Mouse (Mus musculus) layer of hippocampus, postnatal 25 days (tissue): ENCODE results near the gene Olfr1393. TPM values are rescaled to one million over a fixed set of nuclear protein-coding genes. Genes with fewer than 3 reads are reported as not detected.

Source experiments
- DNase-seq, 2 experiments: peaks; one replicate each; pipeline ENCODE4 v3.0.0; 2022; ENCODE audit warnings: mixed read lengths in 2 of 2, low spot score in 1 of 2; ENCODE audit errors: extremely low spot score in 1 of 2
- total RNA-seq, 2 experiments: library from RNA; stranded (reverse); gene quantifications; 2 replicates each; pipeline ENCODE4 v1.2.3; 2021

Gene Olfr1393
- total RNA-seq, 2 experiments from 2014 or later, result not detected

DNA sequence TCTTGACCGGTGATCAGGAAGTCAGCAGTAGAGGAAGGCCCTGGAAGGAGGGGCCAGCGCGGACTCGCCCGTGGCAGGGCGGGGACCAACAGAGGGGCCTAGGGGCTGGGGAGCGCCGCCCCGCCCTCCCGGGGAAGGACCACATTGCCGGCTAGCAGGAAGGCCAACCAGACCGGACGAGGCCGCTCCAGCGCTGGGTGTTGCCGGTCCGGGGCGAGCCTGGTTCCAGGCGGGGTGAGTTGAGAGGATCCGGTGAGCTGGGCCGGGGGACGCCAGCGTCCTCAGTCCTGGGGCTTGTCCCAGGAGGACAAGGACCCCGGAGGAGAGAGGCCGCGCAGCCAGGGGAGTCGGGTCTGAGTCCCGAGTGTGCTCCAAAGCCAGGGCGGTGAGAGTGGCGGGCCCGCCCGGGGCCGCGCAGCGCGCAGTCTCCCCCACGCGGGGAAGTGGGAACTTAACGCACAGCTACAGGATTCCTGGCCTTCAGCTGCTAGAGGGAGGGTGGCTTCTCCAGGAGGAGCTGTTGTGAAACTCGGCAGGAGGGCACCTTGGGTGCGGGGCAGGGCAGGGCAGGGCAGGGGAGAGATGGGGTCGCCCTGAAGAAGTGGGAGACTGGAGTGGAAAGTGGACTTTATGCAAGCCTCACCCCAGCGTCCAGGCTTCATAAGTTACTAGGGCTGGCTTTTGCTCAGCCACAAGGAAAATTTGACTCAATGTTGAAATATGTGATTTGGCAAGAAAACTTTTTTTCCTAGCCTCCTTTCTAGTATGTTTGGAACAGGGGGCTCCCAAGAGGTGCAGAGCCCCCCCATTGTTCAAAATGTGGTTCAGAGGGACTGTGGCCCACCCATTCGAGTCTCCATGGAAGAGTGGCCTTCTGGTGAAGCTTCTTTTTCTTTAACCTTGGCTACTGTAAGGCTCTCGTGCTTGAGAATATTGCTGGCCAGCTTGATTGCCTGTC, 27.4 kb upstream of the Olfr1393 start:
- peak; percentile 55 to 60 for DNase-seq

DNA sequence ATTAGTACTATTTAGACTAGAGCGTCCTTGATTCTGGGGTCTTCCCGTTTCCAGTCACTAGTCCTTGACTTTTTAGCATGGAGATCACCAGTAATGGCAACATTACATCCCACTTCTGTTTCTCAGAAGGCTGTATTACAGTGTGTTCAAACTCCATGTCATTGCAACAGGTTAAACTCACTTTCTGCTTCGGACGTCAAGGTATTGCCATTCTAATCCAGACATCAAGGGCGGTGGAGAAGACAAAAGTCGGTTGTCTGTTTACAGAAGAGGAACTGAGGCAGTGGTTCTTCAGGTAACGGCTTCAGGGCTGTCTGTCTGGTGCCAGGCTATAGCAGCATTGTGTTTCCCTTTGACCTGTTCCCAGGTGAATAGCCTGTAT, 26.7 kb upstream of the Olfr1393 start:
- DNase-seq, result no peak

GRCm38 (mm10) chr11:49252048-49252447, 26.1 kb upstream of the Olfr1393 start:
- DNase-seq, result no peak

GRCm38 (mm10) chr11:49253035-49253434, 25.1 kb upstream of the Olfr1393 start:
- no peak for DNase-seq

- no peak for DNase-seq
These were observed 18.8 kb upstream of the Olfr1393 start for GRCm38 (mm10) chr11:49259296-49259695.

- DNase-seq, result no peak
These were observed 18.3 kb upstream of the Olfr1393 start for GRCm38 (mm10) chr11:49259829-49260228.

- DNase-seq, result no peak
These were observed 17.3 kb upstream of the Olfr1393 start for GRCm38 (mm10) chr11:49260598-49261312.

DNA sequence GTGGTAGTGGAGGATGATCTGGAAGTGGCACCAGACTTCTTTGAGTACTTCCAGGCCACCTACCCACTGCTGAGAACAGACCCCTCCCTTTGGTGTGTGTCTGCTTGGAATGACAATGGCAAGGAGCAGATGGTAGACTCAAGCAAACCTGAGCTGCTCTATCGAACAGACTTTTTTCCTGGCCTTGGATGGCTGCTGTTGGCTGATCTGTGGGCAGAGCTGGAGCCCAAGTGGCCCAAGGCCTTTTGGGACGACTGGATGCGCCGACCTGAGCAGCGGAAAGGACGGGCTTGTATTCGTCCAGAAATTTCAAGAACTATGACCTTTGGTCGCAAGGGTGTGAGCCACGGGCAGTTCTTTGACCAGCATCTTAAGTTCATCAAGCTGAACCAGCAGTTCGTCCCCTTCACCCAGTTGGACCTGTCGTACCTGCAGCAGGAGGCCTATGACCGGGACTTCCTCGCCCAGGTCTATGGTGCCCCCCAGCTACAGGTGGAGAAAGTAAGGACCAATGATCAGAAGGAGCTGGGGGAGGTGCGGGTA, 16.7 kb upstream of the Olfr1393 start:
- DNase-seq, result no peak

GRCm38 (mm10) chr11:49262286-49262685, 15.8 kb upstream of the Olfr1393 start:
- DNase-seq, result no peak

DNA sequence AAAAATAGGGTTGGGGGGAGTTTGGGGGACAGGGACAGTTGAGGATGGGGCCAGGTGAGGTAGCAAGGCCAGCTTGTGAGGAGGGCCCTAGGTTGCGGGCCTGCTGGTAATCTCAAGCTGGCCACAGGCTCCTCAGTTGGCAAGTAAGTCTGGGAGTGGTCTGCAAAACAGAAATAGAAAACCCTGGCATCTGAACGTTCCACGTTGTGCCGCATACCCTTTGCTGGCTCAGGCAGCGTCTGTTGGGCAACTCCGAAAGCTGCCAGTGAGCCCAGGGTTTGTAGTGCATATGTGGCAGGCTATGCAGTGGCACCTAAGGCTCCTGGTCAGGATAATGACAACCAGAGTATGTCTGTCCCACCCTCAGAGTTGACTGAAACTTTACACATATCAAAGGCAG, 15.0 kb upstream of the Olfr1393 start:
- DNase-seq, result no peak

GRCm38 (mm10) chr11:49264081-49264480, 14.0 kb upstream of the Olfr1393 start:
- DNase-seq, result no peak

DNA sequence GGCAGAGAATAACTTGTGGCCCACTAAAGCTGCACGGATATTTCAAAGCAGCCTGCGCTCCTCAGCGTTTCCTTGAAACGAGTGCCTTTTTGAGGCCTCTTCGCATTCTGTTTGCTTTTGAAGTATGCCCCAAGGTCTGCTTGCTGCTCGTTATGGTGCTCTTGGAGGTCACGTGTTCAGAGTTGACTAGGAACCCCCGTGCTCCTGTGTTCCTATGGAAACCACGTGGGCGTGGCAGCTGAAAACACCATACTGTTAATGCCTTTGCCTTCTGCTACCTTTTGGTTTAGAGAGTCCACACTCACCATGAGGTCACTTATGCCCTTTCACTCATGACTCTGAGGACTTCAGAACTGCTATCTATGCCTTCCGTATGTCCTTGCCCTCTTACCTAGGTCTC, 13.5 kb upstream of the Olfr1393 start:
- no peak for DNase-seq

GRCm38 (mm10) chr11:49265101-49265500, 13.0 kb upstream of the Olfr1393 start:
- DNase-seq, result no peak

DNA sequence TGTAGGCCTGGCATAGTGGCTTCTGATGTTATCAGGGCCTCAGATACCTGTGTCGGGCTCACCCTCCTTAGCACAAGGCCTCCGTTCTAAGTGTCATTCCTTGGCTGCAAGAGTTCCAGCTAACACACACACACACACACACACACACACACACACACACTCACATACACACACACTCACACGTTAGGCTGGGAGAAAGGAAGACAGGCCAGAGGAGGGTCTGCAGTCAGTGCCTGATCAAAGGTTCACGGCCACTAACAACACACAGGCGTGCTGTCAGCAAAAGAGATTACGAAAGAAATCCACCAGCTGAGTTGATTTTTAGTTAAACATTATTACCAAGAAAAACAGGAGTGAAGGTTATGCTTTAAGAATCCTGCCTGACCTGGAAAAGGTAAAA, 11.4 kb upstream of the Olfr1393 start:
- DNase-seq, result no peak

GRCm38 (mm10) chr11:49267316-49267715, 10.8 kb upstream of the Olfr1393 start:
- DNase-seq, result no peak

DNA sequence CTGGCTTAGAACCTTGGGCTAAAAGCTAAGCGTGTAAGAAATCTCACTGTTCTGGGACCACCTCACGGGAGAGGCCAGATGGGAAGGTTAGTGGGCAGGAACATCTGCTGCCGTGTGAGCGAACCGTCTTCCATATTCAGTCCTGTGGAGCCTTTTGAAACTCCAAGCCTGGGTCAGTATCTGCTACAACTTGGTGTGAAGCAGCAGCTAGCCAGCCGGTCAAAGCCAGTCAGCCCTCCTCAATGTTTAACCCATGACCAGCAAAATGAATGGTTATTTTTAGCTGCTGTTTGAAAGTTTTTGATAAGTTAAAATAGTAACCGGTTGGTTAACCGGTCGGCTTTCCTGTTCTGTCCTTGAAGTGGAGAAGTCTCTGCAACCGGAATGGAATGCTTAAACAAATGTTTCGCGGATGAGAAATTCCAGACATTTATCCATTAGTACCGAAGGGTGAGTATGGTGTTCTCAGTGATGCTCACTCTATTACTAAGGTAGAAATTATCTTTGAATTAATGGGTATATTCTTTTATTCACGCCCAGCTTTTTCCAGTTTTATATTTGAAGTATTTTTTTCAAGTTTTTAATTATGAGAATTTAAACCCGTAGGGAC, 10.0 kb upstream of the Olfr1393 start:
- DNase-seq, result no peak

DNA sequence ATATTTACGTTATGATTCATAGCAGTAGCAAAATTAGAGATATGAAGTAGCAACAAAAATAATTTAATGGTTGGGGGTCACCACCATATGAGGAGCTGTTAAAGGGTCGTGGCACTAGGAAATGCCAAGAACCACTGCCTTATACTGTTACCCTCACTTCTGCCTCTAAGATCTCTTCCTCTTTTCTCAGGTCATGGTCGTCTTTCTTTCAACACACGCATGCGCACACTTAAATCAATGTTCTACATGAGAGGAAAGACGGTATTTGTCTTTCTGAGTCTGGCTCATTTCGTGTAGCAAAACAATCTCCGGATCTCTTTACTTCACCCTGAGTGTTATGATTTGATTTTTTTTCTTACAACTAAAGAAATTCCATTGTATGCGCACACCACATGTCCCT, 8.3 kb upstream of the Olfr1393 start:
- DNase-seq, result no peak

GRCm38 (mm10) chr11:49270368-49270767, 7.7 kb upstream of the Olfr1393 start:
- DNase-seq, result no peak

DNA sequence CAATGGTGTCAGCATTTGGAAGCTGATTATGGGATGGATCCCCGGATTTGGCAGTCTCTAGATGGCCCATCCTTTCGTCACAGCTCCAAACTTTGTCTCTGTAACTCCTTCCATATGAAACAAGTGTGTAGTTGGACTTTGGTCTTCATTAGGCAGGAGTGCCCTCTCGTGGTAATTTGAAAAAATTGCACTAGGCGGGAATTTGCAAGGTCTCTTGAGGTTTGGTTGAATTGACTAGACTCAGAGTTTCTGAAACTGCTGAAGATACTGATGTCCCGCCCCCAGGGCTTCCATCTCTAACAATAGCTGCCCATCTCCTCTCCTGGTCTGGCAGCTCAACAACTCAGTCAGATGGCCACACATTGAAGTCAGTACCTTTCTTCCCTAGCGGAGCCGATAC, 6.8 kb upstream of the Olfr1393 start:
- peak in 1 of 2 experiments; percentile 25 for DNase-seq

DNA sequence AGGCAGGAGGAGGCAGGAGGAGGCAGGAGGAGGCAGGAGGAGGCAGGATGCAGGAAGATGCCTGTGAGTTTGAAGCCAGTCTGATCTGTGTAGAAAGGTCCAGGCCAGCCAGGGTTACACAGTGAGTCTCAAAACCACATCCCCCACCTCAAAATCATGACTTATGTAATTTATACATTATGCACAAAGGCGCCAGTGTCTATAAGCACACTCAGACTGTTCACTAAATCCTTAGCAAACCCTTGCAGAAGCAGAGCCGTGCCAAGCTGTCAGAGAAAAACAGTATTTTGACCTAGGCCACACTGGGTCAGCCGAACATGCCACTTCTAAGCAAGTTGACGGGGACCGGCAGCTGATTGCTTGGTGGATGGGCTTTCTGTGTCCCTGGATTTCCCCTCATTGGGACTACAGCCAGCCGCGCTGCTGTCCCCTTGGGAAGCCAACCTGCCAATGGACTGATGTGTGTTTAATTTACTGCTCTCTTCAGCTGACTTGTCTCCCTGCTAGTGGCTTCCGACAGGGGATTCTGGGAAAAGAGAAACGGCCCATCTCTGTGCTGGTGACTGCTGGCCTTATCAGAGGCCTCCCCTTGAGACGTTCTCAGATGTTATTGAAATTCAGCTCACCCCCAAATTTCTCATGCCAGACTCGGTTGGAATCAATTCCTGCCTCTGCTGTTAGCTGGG, 4.1 kb upstream of the Olfr1393 start:
- no peak for DNase-seq
